Mouse (Mus musculus): ENCODE measurements around the gene Gtf2ird2.

Gene Gtf2ird2

GRCm38 (mm10) chr5:134183880-134184808 is at the start of gene Gtf2ird2:
Gene Gtf2ird2, plus strand, starts transcription at chr5:134184019.
- no peak for TF ChIP-seq POU5F1 (IDR thresholded peaks at IDR 0.05; ENCODE audit: borderline replicate concordance, low read length)
- TF ChIP-seq CTCF (conservative IDR thresholded peaks at IDR 0.05; ENCODE audit: low read length), result no peak
- no peak for TF ChIP-seq NANOG (IDR thresholded peaks at IDR 0.05; ENCODE audit: borderline replicate concordance, low read length)

GRCm38 (mm10) chr5:134136022-134136421 is 47.8 kb upstream of the Gtf2ird2 start:
- Histone ChIP-seq H3K4me1 (replicated peaks; ENCODE audit: low read depth, low read length) (peaks cover 23% of the 10 kb centered on the region), H3K9me3 (ENCODE audit: low read length) (no peaks in the 10 kb centered on the region), H3K27me3 (ENCODE audit: insufficient read depth, low read length) (no peaks in the 10 kb centered on the region), H3K4me3 (replicated peaks; ENCODE audit: low read length) (no peak overlapping the region), H3K36me3 (ENCODE audit: insufficient read depth, low read length) (no peaks in the 10 kb centered on the region)
- no peak for TF ChIP-seq CTCF (conservative IDR thresholded peaks at IDR 0.05; ENCODE audit: low read length)
- TF ChIP-seq NANOG (IDR thresholded peaks at IDR 0.05; ENCODE audit: borderline replicate concordance, low read length), result no peak
- no peak for TF ChIP-seq POU5F1 (IDR thresholded peaks at IDR 0.05; ENCODE audit: borderline replicate concordance, low read length)

More at GRCm38 (mm10) chr5:134183880-134184808, at the start of gene Gtf2ird2:
- peak within 1 kb of the TSS; percentile 87 for H3K4me3 ChIP-seq (replicated peaks; ENCODE audit: low read length)
- H3K27me3 ChIP-seq (ENCODE audit: insufficient read depth, low read length), result no peaks in the 10 kb centered on the region
- peaks cover 6% of the 10 kb centered on the region; the same call in 1 of the 2 replicates for H3K36me3 ChIP-seq (ENCODE audit: insufficient read depth, low read length)
- H3K4me1 ChIP-seq (replicated peaks; ENCODE audit: low read depth, low read length), result peaks cover 58% of the 10 kb centered on the region
- H3K9me3 ChIP-seq (ENCODE audit: low read length), result no peaks in the 10 kb centered on the region

GRCm38 (mm10) chr5:134137933-134138332 is 45.9 kb upstream of the Gtf2ird2 start:
- no peak overlapping the region for H3K4me3 ChIP-seq (replicated peaks; ENCODE audit: low read length)
- H3K4me1 ChIP-seq (replicated peaks; ENCODE audit: low read depth, low read length), result peaks cover 37% of the 10 kb centered on the region
- peaks cover 4% of the 10 kb centered on the region; the same call in 1 of the 2 replicates for H3K9me3 ChIP-seq (ENCODE audit: low read length)
- H3K36me3 ChIP-seq (ENCODE audit: insufficient read depth, low read length), result no peaks in the 10 kb centered on the region
- no peaks in the 10 kb centered on the region for H3K27me3 ChIP-seq (ENCODE audit: insufficient read depth, low read length)
- no peak for TF ChIP-seq CTCF (conservative IDR thresholded peaks at IDR 0.05; ENCODE audit: low read length)
- TF ChIP-seq NANOG (IDR thresholded peaks at IDR 0.05; ENCODE audit: borderline replicate concordance, low read length), result no peak
- TF ChIP-seq POU5F1 (IDR thresholded peaks at IDR 0.05; ENCODE audit: borderline replicate concordance, low read length), result no peak

- Histone ChIP-seq H3K4me3 (replicated peaks; ENCODE audit: low read length) (no peak overlapping the region), H3K4me1 (replicated peaks; ENCODE audit: low read depth, low read length) (peaks cover 46% of the 10 kb centered on the region)
- TF ChIP-seq CTCF (conservative IDR thresholded peaks at IDR 0.05; ENCODE audit: low read length) (peak; percentile 15), NANOG (IDR thresholded peaks at IDR 0.05; ENCODE audit: borderline replicate concordance, low read length) (no peak), POU5F1 (IDR thresholded peaks at IDR 0.05; ENCODE audit: borderline replicate concordance, low read length) (no peak)
Observed at GRCm38 (mm10) chr5:134139429-134139828, 44.4 kb upstream of the Gtf2ird2 start.

GRCm38 (mm10) chr5:134141236-134141635 is 42.6 kb upstream of the Gtf2ird2 start:
- Histone ChIP-seq H3K4me1 (replicated peaks; ENCODE audit: low read depth, low read length) (peaks cover 37% of the 10 kb centered on the region), H3K27me3 (ENCODE audit: insufficient read depth, low read length) (no peaks in the 10 kb centered on the region), H3K9me3 (ENCODE audit: low read length) (peaks cover 4% of the 10 kb centered on the region; the same call in 1 of the 2 replicates), H3K36me3 (ENCODE audit: insufficient read depth, low read length) (no peaks in the 10 kb centered on the region), H3K4me3 (replicated peaks; ENCODE audit: low read length) (no peak overlapping the region)
- TF ChIP-seq POU5F1 (IDR thresholded peaks at IDR 0.05; ENCODE audit: borderline replicate concordance, low read length) (no peak), NANOG (IDR thresholded peaks at IDR 0.05; ENCODE audit: borderline replicate concordance, low read length) (no peak), CTCF (conservative IDR thresholded peaks at IDR 0.05; ENCODE audit: low read length) (no peak)

More at GRCm38 (mm10) chr5:134139429-134139828, 44.4 kb upstream of the Gtf2ird2 start:
- Histone ChIP-seq H3K9me3 (ENCODE audit: low read length) (peaks cover 4% of the 10 kb centered on the region; the same call in 1 of the 2 replicates), H3K27me3 (ENCODE audit: insufficient read depth, low read length) (no peaks in the 10 kb centered on the region), H3K36me3 (ENCODE audit: insufficient read depth, low read length) (no peaks in the 10 kb centered on the region)

GRCm38 (mm10) chr5:134142381-134142780 is 41.4 kb upstream of the Gtf2ird2 start:
- H3K4me1 ChIP-seq (replicated peaks; ENCODE audit: low read depth, low read length), result peaks cover 41% of the 10 kb centered on the region
- peaks cover 4% of the 10 kb centered on the region; the same call in 1 of the 2 replicates for H3K9me3 ChIP-seq (ENCODE audit: low read length)
- H3K4me3 ChIP-seq (replicated peaks; ENCODE audit: low read length), result peak overlapping the region; percentile 63
- no peaks in the 10 kb centered on the region for H3K27me3 ChIP-seq (ENCODE audit: insufficient read depth, low read length)
- peaks cover 5% of the 10 kb centered on the region for H3K36me3 ChIP-seq (ENCODE audit: insufficient read depth, low read length)
- no peak for TF ChIP-seq NANOG (IDR thresholded peaks at IDR 0.05; ENCODE audit: borderline replicate concordance, low read length)
- TF ChIP-seq POU5F1 (IDR thresholded peaks at IDR 0.05; ENCODE audit: borderline replicate concordance, low read length), result no peak
- no peak for TF ChIP-seq CTCF (conservative IDR thresholded peaks at IDR 0.05; ENCODE audit: low read length)

- H3K9me3 ChIP-seq (ENCODE audit: low read length), result peaks cover 4% of the 10 kb centered on the region; the same call in 1 of the 2 replicates
- H3K4me3 ChIP-seq (replicated peaks; ENCODE audit: low read length), result no peak overlapping the region
- H3K36me3 ChIP-seq (ENCODE audit: insufficient read depth, low read length), result peaks cover 31% of the 10 kb centered on the region
- no peaks in the 10 kb centered on the region for H3K27me3 ChIP-seq (ENCODE audit: insufficient read depth, low read length)
- TF ChIP-seq CTCF (conservative IDR thresholded peaks at IDR 0.05; ENCODE audit: low read length), result peak; percentile 45
- no peak for TF ChIP-seq NANOG (IDR thresholded peaks at IDR 0.05; ENCODE audit: borderline replicate concordance, low read length)
- peaks cover 36% of the 10 kb centered on the region for H3K4me1 ChIP-seq (replicated peaks; ENCODE audit: low read depth, low read length)
Observed at GRCm38 (mm10) chr5:134144986-134145385, 38.8 kb upstream of the Gtf2ird2 start.

GRCm38 (mm10) chr5:134147194-134147753 is 36.5 kb upstream of the Gtf2ird2 start:
- peaks cover 29% of the 10 kb centered on the region for H3K4me1 ChIP-seq (replicated peaks; ENCODE audit: low read depth, low read length)
- H3K36me3 ChIP-seq (ENCODE audit: insufficient read depth, low read length), result peaks cover 53% of the 10 kb centered on the region
- H3K27me3 ChIP-seq (ENCODE audit: insufficient read depth, low read length), result no peaks in the 10 kb centered on the region
- no peak overlapping the region for H3K4me3 ChIP-seq (replicated peaks; ENCODE audit: low read length)
- peaks cover 2% of the 10 kb centered on the region; the same call in 1 of the 2 replicates for H3K9me3 ChIP-seq (ENCODE audit: low read length)
- TF ChIP-seq POU5F1 (IDR thresholded peaks at IDR 0.05; ENCODE audit: borderline replicate concordance, low read length), result no peak
- no peak for TF ChIP-seq CTCF (conservative IDR thresholded peaks at IDR 0.05; ENCODE audit: low read length)
- no peak for TF ChIP-seq NANOG (IDR thresholded peaks at IDR 0.05; ENCODE audit: borderline replicate concordance, low read length)
